Mouse (Mus musculus) adrenal gland (tissue): Measurements from ENCODE around the gene Rab30.
"Not testable (repeated sequence)": the region's sequence is repeated elsewhere in the genome, so short reads cannot be mapped to it uniquely, and the experiment has no call there.

Experiments
- intact Hi-C: fragments of 180-260 bp; cut with DNase I; formaldehyde crosslinking; loops from one replicate; pipeline ENCODE4 v1.15.1; 2025
- long read RNA-seq, 2 experiments: library from polyadenylated mRNA; unstranded; transcript quantifications; one replicate each; pipeline ENCODE4 v2.0.0; 2020; ENCODE audit warnings: borderline replicate concordance in 1 of 2; ENCODE audit not compliant: insufficient replicate concordance in 1 of 2

Rab30 gene
- long read RNA-seq, experiment 1, partial matches to known transcripts = 0 of 1 reads
- long read RNA-seq, experiment 1, other reads (novel, unspliced or antisense) = 1 of 1 reads
- long read RNA-seq, experiment 2, full-length matches to known transcripts = 5 of 5 reads
- long read RNA-seq, experiment 2, partial matches to known transcripts = 0 of 5 reads
- long read RNA-seq, experiment 2, other reads (novel, unspliced or antisense) = 0 of 5 reads

- intact Hi-C loops = loop anchor here (5.0 to 10.0 kb wide), 3 partner anchors 74 to 126 kb away; partner anchors contain the start of gene Pcf11
Measured at GRCm38 (mm10) chr7:92741152-92741860, at the start of gene Rab30. Rab30 (plus strand) TSS chr7:92741603.

- intact Hi-C loops = no loop called here
Measured at GRCm38 (mm10) chr7:92696395-92696794, 45.0 kb upstream of the Rab30 start.

- intact Hi-C loops = no loop called here
Measured at GRCm38 (mm10) chr7:92698770-92699169, 42.6 kb upstream of the Rab30 start.

GRCm38 (mm10) chr7:92703661-92704060, 37.7 kb upstream of the Rab30 start:
- intact Hi-C loops = no loop called here

- intact Hi-C loops = no loop called here
Measured at GRCm38 (mm10) chr7:92705534-92705933, 35.9 kb upstream of the Rab30 start.

GRCm38 (mm10) chr7:92706711-92707110, 34.7 kb upstream of the Rab30 start:
- intact Hi-C loops = no loop called here

- intact Hi-C loops = no loop called here
Measured at GRCm38 (mm10) chr7:92709573-92709972, 31.8 kb upstream of the Rab30 start.

- intact Hi-C loops = no loop called here
Measured at GRCm38 (mm10) chr7:92711593-92711992, 29.8 kb upstream of the Rab30 start.

GRCm38 (mm10) chr7:92715055-92715454, 26.3 kb upstream of the Rab30 start:
- intact Hi-C loops = no loop called here

- intact Hi-C loops = no loop called here
Measured at GRCm38 (mm10) chr7:92720156-92720905, 21.1 kb upstream of the Rab30 start.

GRCm38 (mm10) chr7:92723750-92724149, 17.7 kb upstream of the Rab30 start:
- intact Hi-C loops = no loop called here

- intact Hi-C loops = no loop called here
Measured at GRCm38 (mm10) chr7:92724261-92724660, 17.1 kb upstream of the Rab30 start.

- intact Hi-C loops = not testable (repeated sequence)
Measured at GRCm38 (mm10) chr7:92729583-92729982, 11.8 kb upstream of the Rab30 start.

GRCm38 (mm10) chr7:92730465-92730864, 10.9 kb upstream of the Rab30 start:
- intact Hi-C loops = loop anchor here (5.0 kb wide), 1 partner anchor 88 kb away; no protein-coding TSS in a partner anchor

GRCm38 (mm10) chr7:92730959-92731358, 10.4 kb upstream of the Rab30 start:
- intact Hi-C loops = loop anchor here (5.0 kb wide), 1 partner anchor 89 kb away; no protein-coding TSS in a partner anchor

GRCm38 (mm10) chr7:92732136-92732535, 9.3 kb upstream of the Rab30 start:
- intact Hi-C loops = loop anchor here (5.0 kb wide), 1 partner anchor 90 kb away; no protein-coding TSS in a partner anchor

- intact Hi-C loops = no loop called here
Measured at GRCm38 (mm10) chr7:92737560-92737959, 3.8 kb upstream of the Rab30 start.

- intact Hi-C loops = loop anchor here (5.0 to 10.0 kb wide), 3 partner anchors 73 to 127 kb away; partner anchors contain the start of gene Pcf11
Measured at GRCm38 (mm10) chr7:92739956-92740355, 1.4 kb upstream of the Rab30 start.

- intact Hi-C loops = loop anchor here (5.0 to 10.0 kb wide), 3 partner anchors 73 to 127 kb away; partner anchors contain the start of gene Pcf11
Measured at GRCm38 (mm10) chr7:92740411-92741115, 840 bp upstream of the Rab30 start.

GRCm38 (mm10) chr7:92741861-92742249, 452 bp downstream of the Rab30 start:
- intact Hi-C loops = loop anchor here (5.0 to 10.0 kb wide), 3 partner anchors 75 to 125 kb away; partner anchors contain the start of gene Pcf11

GRCm38 (mm10) chr7:92742341-92742741, 938 bp downstream of the Rab30 start:
- intact Hi-C loops = loop anchor here (5.0 to 10.0 kb wide), 3 partner anchors 75 to 125 kb away; partner anchors contain the start of gene Pcf11
